Mouse (Mus musculus) natural killer cell, adult 2 months (primary cell): ENCODE results near the gene Nmu.
A peak's percentile ranks its signal among the peaks of the same experiment; 100 is the strongest.

Experiments used
- DNase-seq, 2 experiments: peaks; one replicate each; pipeline ENCODE4 v3.0.0; 2022; ENCODE audit warnings: low spot score in 2 of 2

The Nmu gene

GRCm38 (mm10) chr5:76363453-76364104, at the start of gene Nmu:
TSS of gene Nmu (minus strand) at chr5:76363788.
- DNase-seq, result no peak

- no peak for DNase-seq
Observed at GRCm38 (mm10) chr5:76411697-76412096, 48.1 kb upstream of the Nmu start.

GRCm38 (mm10) chr5:76394382-76394781, 30.8 kb upstream of the Nmu start:
- DNase-seq, result no peak

GRCm38 (mm10) chr5:76389041-76389795, 25.6 kb upstream of the Nmu start:
- no peak for DNase-seq

- no peak for DNase-seq
Observed at GRCm38 (mm10) chr5:76388474-76388873, 24.9 kb upstream of the Nmu start.

- no peak for DNase-seq
Observed at GRCm38 (mm10) chr5:76383673-76384072, 20.1 kb upstream of the Nmu start.

GRCm38 (mm10) chr5:76381836-76382235, 18.2 kb upstream of the Nmu start:
- no peak for DNase-seq

GRCm38 (mm10) chr5:76379216-76379615, 15.6 kb upstream of the Nmu start:
- DNase-seq, result no peak

GRCm38 (mm10) chr5:76369215-76369840, 5.7 kb upstream of the Nmu start:
- no peak for DNase-seq

GRCm38 (mm10) chr5:76365406-76365805, 1.8 kb upstream of the Nmu start:
- DNase-seq, result no peak

GRCm38 (mm10) chr5:76360786-76361185, 2.8 kb downstream of the Nmu start:
- DNase-seq, result no peak

GRCm38 (mm10) chr5:76360057-76360456, 3.5 kb downstream of the Nmu start:
- DNase-seq, result no peak

GRCm38 (mm10) chr5:76351953-76352611, 11.5 kb downstream of the Nmu start:
- DNase-seq, result no peak

- no peak for DNase-seq
Observed at GRCm38 (mm10) chr5:76351537-76351936, 12.1 kb downstream of the Nmu start.

- DNase-seq, result no peak
Observed at GRCm38 (mm10) chr5:76346137-76346536, 17.5 kb downstream of the Nmu start.

- no peak for DNase-seq
Observed at GRCm38 (mm10) chr5:76340931-76341330, 22.7 kb downstream of the Nmu start.

GRCm38 (mm10) chr5:76337100-76337499, 26.5 kb downstream of the Nmu start:
- no peak for DNase-seq

- DNase-seq, result peak in 1 of 2 experiments; percentile 1
Observed at GRCm38 (mm10) chr5:76333833-76334232, 29.8 kb downstream of the Nmu start.

GRCm38 (mm10) chr5:76330953-76331352, 32.6 kb downstream of the Nmu start, which contains the start of gene Pdcl2:
TSS of gene Pdcl2 (minus strand) at chr5:76331156.
- DNase-seq, result no peak

GRCm38 (mm10) chr5:76327296-76327695, 36.3 kb downstream of the Nmu start:
- no peak for DNase-seq

GRCm38 (mm10) chr5:76325113-76325512, 38.5 kb downstream of the Nmu start:
- no peak for DNase-seq
